Mouse (Mus musculus) lung, embryonic 16.5 days (tissue): ENCODE measurements at regions not wholly inside any gene's neighbourhood (a gene's known extent, or its start where the extent isn't known, plus 50 kb on each side); places are given as distances from the start of the nearest gene placed in this dataset.

Experiments used
- ATAC-seq: fragments of 200-750 bp; cut with Nextera tagmentation; 2 replicates; pipeline ENCODE4 v1.8.0; 2017; ENCODE audit warnings: low read depth, mild to moderate bottlenecking, moderate library complexity
- H3K27ac ChIP-seq: fragments of 300-500 bp; sonication (generic); 2 replicates; pipeline ENCODE4 v1.5.1; 2014; ENCODE audit warnings: mild to moderate bottlenecking, control low read depth, low read length
- H3K27me3 ChIP-seq: fragments of 300-500 bp; sonication (generic); 2 replicates; pipeline ENCODE4 v1.6.1; 2014; ENCODE audit warnings: low read depth, low read length, mixed read lengths; ENCODE audit not compliant: control insufficient read depth, insufficient read depth
- H3K36me3 ChIP-seq: fragments of 300-500 bp; sonication (generic); 2 replicates; pipeline ENCODE4 v1.6.1; 2014; ENCODE audit warnings: low read length; ENCODE audit not compliant: control insufficient read depth, insufficient read depth
- H3K4me1 ChIP-seq: fragments of 300-500 bp; sonication (generic); replicated peaks from 2 replicates; pipeline ENCODE4 v1.6.1; 2014; ENCODE audit warnings: low read length, mixed read lengths; ENCODE audit not compliant: control insufficient read depth, insufficient read depth
- H3K4me2 ChIP-seq: fragments of 300-500 bp; sonication (generic); 2 replicates; pipeline ENCODE4 v1.6.1; 2014; ENCODE audit warnings: low read depth, low read length, control low read depth
- H3K4me3 ChIP-seq: fragments of 300-500 bp; sonication (generic); 2 replicates; pipeline ENCODE4 v1.5.1; 2014; ENCODE audit warnings: mild to moderate bottlenecking, low read length, control low read depth
- H3K9ac ChIP-seq: fragments of 300-500 bp; sonication (generic); 2 replicates; pipeline ENCODE4 v1.6.1; 2014; ENCODE audit warnings: low read length, control low read depth
- H3K9me3 ChIP-seq: fragments of 300-500 bp; sonication (generic); 2 replicates; pipeline ENCODE4 v1.6.1; 2016; ENCODE audit warnings: low read length; ENCODE audit not compliant: control insufficient read depth
- WGBS: fragments of 180-500 bp; shearing (Covaris S2); extraction: QIAGEN DNeasy Blood & Tissue Kit; methylation state at CpG from one replicate; pipeline ENCODE4 v1.1.7; 2014; 5-methylcytosine and 5-hydroxymethylcytosine counted together

- 68% methylated on average over 4 of the region's 4 CpGs for WGBS
- H3K9ac ChIP-seq = no peak overlapping the region
- ATAC-seq = no peak
- H3K27ac ChIP-seq = no peak overlapping the region
- H3K9me3 ChIP-seq = no peaks in the 10 kb centered on the region
- no peaks in the 10 kb centered on the region for H3K4me1 ChIP-seq
- H3K36me3 ChIP-seq = no peaks in the 10 kb centered on the region
- no peak overlapping the region for H3K4me2 ChIP-seq
- H3K27me3 ChIP-seq = no peaks in the 10 kb centered on the region
- H3K4me3 ChIP-seq = no peak overlapping the region
Measured at GRCm38 (mm10) chr15:29356395-29356794, 816.0 kb upstream of the Ctnnd2 start.

- WGBS = 81% methylated on average over 4 of the region's 4 CpGs
- no peaks in the 10 kb centered on the region for H3K9me3 ChIP-seq
Measured at GRCm38 (mm10) chr15:29399881-29400280, 772.5 kb upstream of the Ctnnd2 start.

GRCm38 (mm10) chr15:29433033-29433739 lies 739.2 kb upstream of the Ctnnd2 start:
- no peak for ATAC-seq
- Histone ChIP-seq H3K4me2 (no peak overlapping the region), H3K4me3 (no peak overlapping the region), H3K27me3 (no peaks in the 10 kb centered on the region), H3K9ac (no peak overlapping the region), H3K9me3 (no peaks in the 10 kb centered on the region), H3K27ac (no peak overlapping the region), H3K4me1 (no peaks in the 10 kb centered on the region), H3K36me3 (no peaks in the 10 kb centered on the region)
- WGBS = 7% methylated on average over 4 of the region's 4 CpGs

More at GRCm38 (mm10) chr15:29399881-29400280, 772.5 kb upstream of the Ctnnd2 start:
- H3K36me3 ChIP-seq = no peaks in the 10 kb centered on the region
- H3K4me3 ChIP-seq = no peak overlapping the region
- no peak overlapping the region for H3K9ac ChIP-seq
- no peak overlapping the region for H3K27ac ChIP-seq
- no peaks in the 10 kb centered on the region for H3K4me1 ChIP-seq
- H3K27me3 ChIP-seq = no peaks in the 10 kb centered on the region
- no peak for ATAC-seq
- H3K4me2 ChIP-seq = no peak overlapping the region

- no peaks in the 10 kb centered on the region for H3K9me3 ChIP-seq
- no peaks in the 10 kb centered on the region for H3K4me1 ChIP-seq
- 45% methylated on average over 3 of the region's 3 CpGs for WGBS
- H3K4me3 ChIP-seq = no peak overlapping the region
- H3K4me2 ChIP-seq = no peak overlapping the region
- no peak overlapping the region for H3K9ac ChIP-seq
- peak; percentile 66 for ATAC-seq
- H3K36me3 ChIP-seq = no peaks in the 10 kb centered on the region
- H3K27me3 ChIP-seq = no peaks in the 10 kb centered on the region
- H3K27ac ChIP-seq = no peak overlapping the region
Measured at GRCm38 (mm10) chr15:29437699-29438326, 734.6 kb upstream of the Ctnnd2 start.

- Histone ChIP-seq H3K27me3 (no peaks in the 10 kb centered on the region), H3K36me3 (no peaks in the 10 kb centered on the region), H3K4me3 (no peak overlapping the region), H3K9me3 (no peaks in the 10 kb centered on the region), H3K4me1 (no peaks in the 10 kb centered on the region), H3K27ac (no peak overlapping the region), H3K4me2 (no peak overlapping the region), H3K9ac (no peak overlapping the region)
- 81% methylated on average over 2 of the region's 2 CpGs for whole genome bisulfite sequencing
- ATAC-seq = no peak
Measured at GRCm38 (mm10) chr15:29447876-29448275, 724.5 kb upstream of the Ctnnd2 start.

- no peaks in the 10 kb centered on the region for H3K4me1 ChIP-seq
- H3K9ac ChIP-seq = no peak overlapping the region
- no peak overlapping the region for H3K4me2 ChIP-seq
- H3K36me3 ChIP-seq = no peaks in the 10 kb centered on the region
- WGBS = 51% methylated on average over 2 of the region's 2 CpGs
- no peaks in the 10 kb centered on the region for H3K9me3 ChIP-seq
- no peaks in the 10 kb centered on the region for H3K27me3 ChIP-seq
- no peak for ATAC-seq
- H3K27ac ChIP-seq = no peak overlapping the region
- no peak overlapping the region for H3K4me3 ChIP-seq
Measured at GRCm38 (mm10) chr15:29485136-29485535, 687.3 kb upstream of the Ctnnd2 start.

GRCm38 (mm10) chr15:29529974-29530373 lies 642.4 kb upstream of the Ctnnd2 start:
- H3K4me2 ChIP-seq = no peak overlapping the region
- H3K27ac ChIP-seq = no peak overlapping the region
- no peak overlapping the region for H3K4me3 ChIP-seq
- H3K36me3 ChIP-seq = no peaks in the 10 kb centered on the region
- H3K27me3 ChIP-seq = no peaks in the 10 kb centered on the region
- H3K9me3 ChIP-seq = no peaks in the 10 kb centered on the region
- no peak for ATAC-seq
- H3K9ac ChIP-seq = no peak overlapping the region
- WGBS = 64% methylated on average over 2 of the region's 2 CpGs
- H3K4me1 ChIP-seq = no peaks in the 10 kb centered on the region

- no peak for ATAC-seq
- H3K27me3 ChIP-seq = no peaks in the 10 kb centered on the region
- H3K9ac ChIP-seq = no peak overlapping the region
- WGBS = 79% methylated on average over 1 of the region's 1 CpGs
- H3K4me3 ChIP-seq = no peak overlapping the region
- H3K4me2 ChIP-seq = no peak overlapping the region
- no peaks in the 10 kb centered on the region for H3K4me1 ChIP-seq
- H3K27ac ChIP-seq = no peak overlapping the region
- H3K36me3 ChIP-seq = no peaks in the 10 kb centered on the region
- H3K9me3 ChIP-seq = no peaks in the 10 kb centered on the region
Measured at GRCm38 (mm10) chr15:29568411-29568810, 604.0 kb upstream of the Ctnnd2 start.
